Mouse (Mus musculus) brain, embryonic 14.5 days (tissue): ENCODE measurements around the gene Tmeff2. TPM values are rescaled to one million over a fixed set of nuclear protein-coding genes. Genes with fewer than 3 reads are reported as not detected.
A peak's percentile ranks its signal among the peaks of the same experiment; 100 is the strongest.

Experiments used
- DNase-seq: peaks from one replicate; pipeline ENCODE4 v3.0.0-alpha.2; 2011; ENCODE audit warnings: low read depth
- CTCF ChIP-seq: fragments of 200-500 bp; IDR thresholded peaks from 2 replicates; pipeline ENCODE4 v1.5.1; 2012; ENCODE audit warnings: inconsistent platforms, mild to moderate bottlenecking, moderate library complexity, borderline replicate concordance; ENCODE audit not compliant: insufficient read depth, insufficient read length; ENCODE audit errors: extremely low read depth
- POLR2A ChIP-seq: fragments of 200-500 bp; IDR thresholded peaks from 2 replicates; pipeline ENCODE4 v1.6.1; 2012; ENCODE audit warnings: mild to moderate bottlenecking, inconsistent platforms, borderline replicate concordance; ENCODE audit not compliant: poor library complexity, insufficient read depth, insufficient read length, severe bottlenecking; ENCODE audit errors: extremely low read depth
- polyA plus RNA-seq: library from polyadenylated mRNA; depleted of rRNA; stranded (reverse); fragments of >200 nt; gene quantifications from 2 replicates; pipeline ENCODE4 v1.2.3, GENCODE M21; 2012

Tmeff2 gene
- polyA plus RNA-seq, 1 experiment: 35.3 TPM

DNA sequence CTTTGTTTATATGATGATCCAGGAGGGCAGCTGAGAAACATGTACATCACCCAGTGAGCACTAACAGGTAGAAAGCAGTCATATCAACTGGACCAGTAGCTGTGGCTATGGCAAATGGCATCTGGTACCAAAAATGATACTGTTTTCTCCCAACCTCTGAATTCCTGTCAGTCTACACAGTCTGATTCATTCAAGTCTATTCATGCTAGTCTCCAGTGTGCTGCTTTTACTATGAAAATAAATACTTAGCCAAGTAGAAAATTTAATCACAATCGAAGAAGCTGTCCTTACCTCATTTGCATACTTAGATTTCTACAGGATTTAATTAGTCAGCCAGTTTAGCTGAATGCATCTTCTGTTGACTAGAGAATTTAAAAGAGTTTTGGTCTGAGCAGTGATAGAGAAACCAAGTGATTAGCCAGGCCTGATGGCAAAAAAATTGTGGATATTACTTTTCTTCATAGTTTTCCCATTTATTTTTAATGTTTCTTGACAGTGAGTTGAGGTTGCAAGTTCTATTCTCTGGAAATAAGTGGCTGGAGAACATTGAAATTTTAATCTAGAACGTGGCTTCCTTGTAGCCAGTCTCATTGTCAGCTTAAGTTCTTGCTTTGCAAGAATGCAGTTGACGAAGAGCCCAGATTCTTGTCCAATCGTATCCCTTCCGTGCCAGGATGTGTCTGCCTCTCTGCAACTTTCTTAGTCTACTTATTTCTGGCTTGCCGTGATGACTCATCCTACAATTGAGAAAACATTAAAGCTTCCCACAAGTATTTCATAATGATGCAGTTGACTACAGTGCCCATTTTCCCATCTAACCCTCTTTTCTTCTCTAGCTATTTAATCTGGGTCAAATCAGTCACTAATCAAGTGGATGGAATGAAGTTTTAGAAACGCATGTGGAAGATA is 39.9 kb downstream of the Tmeff2 start:
- peak; percentile 51 for DNase-seq
- no peak for TF ChIP-seq POLR2A
- no peak for TF ChIP-seq CTCF

DNA sequence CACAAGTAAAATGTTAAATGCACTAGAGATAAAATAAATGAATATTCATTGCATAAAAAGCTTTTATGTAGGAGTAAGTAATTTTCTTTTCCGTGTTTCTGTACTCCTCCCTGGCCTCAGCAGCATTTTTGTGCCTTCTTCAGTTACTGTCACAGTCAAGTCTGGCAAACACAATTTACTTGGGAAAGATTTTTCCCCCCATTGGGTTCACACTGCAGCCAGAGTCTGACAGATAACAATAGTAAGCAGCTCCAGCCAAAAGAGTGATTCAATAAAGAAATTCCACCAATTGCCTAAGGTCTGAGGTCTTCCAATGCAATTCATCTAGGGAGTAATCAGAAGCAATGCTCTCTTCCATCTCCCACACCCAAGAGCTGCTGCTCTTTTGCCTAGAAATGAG is 48.1 kb downstream of the Tmeff2 start:
- TF ChIP-seq POLR2A: no peak
- TF ChIP-seq CTCF: no peak
- no peak for DNase-seq

DNA sequence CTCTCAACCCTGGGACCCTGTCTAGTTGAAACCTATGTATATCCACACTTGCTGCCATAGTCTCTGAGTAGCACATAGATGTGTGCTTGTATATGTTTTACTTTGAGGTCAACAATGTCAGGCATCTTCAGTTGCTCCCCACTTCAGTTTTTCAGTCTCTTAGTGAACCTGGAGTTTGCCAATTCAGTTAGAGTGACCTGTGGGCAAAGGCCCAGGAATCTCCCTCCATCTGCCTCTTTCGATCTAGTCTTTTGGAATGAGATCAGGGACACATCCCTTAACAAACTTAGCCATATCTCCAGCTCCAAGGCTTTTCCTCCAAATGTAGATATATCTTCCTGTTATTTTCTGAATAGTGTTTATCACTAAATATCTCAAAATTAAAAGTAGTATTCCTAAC is 58.4 kb downstream of the Tmeff2 start:
- DNase-seq: no peak
- TF ChIP-seq POLR2A (no peak), CTCF (no peak)

DNA sequence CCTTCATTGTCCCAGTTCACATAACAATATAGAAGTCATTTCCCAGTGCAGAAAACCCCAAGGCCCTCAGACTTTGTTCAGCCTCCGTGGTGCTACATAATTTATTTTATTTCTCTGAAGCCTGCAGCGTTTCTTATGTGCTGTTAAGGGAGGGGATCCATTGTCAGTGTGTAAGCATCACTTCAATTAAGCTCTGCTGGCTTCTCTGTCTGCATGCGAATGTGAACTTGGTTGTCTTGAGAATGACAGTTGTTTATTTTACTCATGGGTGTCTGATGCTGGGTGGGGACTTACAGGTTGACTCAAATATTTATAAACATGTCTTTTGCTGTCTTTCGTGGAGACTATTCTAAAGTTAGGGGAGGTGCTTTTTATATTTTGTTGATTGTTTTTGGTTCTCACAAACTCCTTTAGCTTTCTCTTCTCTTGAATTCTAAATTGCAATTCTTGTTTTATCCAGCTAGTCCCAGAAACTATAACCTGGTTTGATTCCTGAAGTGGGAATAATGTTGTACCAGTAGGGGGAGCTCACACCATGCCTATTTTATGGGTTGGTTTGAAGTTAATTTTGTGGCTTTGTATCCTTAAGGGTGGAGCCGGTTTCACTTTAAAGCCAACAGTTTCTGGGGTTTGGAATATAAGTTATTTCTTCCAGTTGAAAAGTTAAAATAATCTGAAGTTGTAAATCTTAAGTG is 61.7 kb downstream of the Tmeff2 start:
- peak; percentile 52; the same call in 1 of the 2 replicates for TF ChIP-seq CTCF
- TF ChIP-seq POLR2A: no peak
- peak; percentile 88 for DNase-seq

- DNase-seq: no peak
- no peak for TF ChIP-seq CTCF
- TF ChIP-seq POLR2A: no peak
These were observed 62.2 kb downstream of the Tmeff2 start for GRCm38 (mm10) chr1:50962649-50963000.

DNA sequence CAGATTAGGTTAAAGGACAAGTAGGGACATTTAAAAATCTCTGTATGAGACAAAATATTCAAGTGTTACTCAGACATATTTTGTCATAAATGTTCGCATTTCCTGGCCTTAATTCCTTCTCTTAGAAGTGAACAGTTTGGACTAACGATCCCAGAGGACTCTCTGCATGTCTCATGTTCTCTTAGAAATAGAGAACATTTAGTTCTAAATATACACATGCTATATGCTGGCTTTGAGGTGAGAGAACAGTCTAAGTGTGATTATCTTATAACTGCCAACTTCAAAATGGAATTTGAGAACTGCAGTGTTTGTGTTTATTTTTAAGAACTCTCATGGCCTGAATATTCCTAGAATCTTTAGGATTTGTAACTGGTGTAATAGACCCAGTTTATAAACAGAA is 69.2 kb downstream of the Tmeff2 start:
- no peak for DNase-seq
- TF ChIP-seq POLR2A: no peak

- no peak for DNase-seq
- no peak for TF ChIP-seq CTCF
- TF ChIP-seq POLR2A: no peak
These were observed 70.4 kb downstream of the Tmeff2 start for GRCm38 (mm10) chr1:50970853-50971252.

DNA sequence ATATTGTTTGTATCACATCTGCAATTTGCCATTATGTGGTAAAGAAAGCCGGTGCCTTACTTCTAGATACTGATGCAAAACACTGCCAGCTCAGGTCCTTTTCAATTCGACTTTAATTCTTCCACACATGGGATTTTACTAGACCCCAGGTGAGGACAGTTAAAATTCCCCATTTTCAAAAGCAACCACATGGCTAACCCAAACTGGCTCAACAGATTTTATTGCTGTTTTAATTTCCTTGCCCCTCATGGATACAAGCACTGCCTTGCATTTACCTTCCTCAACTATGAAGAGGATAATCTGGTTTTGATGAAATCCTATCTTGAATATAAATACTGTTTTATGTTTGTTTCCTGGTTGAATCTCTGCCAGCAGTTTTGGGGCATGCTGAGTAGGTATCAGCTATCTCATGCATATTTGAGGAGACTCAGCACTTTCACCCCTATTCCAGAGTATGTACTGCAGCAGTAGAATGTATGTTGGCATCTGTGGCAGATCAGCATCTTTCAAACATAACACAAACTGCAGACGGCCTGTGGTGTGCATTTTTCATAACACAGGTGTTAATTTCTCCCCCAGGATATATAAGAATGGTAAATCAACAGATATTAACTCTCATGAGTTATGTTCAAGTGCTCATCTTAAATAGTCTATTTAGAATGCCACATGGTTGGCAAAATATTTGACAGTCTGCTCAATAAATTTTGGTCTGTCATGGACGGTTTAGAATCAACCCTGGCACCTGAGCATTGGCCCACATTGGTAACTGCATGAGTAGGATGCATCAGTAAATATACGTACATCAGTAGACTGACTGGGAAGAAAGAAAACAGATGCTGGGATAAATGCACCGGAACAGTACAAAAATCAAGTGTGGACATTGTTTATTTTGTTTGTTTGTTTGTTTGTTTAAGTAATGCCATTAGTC is 72.3 kb downstream of the Tmeff2 start:
- TF ChIP-seq CTCF: no peak
- no peak for TF ChIP-seq POLR2A
- DNase-seq: no peak

DNA sequence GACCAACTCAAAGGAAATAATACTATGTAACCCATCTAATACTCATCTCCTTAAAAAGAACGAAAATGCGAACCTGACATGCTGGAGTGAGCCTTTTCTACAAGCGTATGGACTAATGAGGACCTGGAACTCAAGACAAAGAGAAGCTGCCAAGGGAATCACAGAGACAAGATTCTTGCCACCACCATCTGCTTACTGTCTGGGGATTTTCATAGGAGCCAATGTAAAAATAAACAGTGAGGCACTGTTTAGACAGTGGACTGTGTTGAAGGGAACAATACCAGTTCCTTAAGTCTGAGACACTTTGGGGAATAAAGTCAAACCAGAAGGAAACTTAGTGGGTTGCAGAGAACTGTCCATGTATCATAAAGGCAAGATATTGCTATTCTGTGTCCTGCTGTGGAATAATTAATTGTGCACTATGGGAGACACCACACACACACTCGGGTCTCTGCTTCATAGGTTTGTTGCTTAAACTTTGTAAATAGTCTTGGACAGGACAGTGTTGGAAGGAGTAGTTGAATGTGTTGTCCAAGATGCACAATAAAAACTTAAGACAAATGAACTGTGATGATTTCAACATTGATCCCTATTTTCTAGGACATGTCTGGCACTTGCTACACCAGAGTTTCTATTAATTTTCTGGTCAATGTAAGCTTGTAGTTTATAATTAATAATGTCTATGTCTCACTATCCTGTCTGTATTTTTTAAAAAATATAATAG is 79.1 kb downstream of the Tmeff2 start:
- no peak for TF ChIP-seq POLR2A
- no peak for TF ChIP-seq CTCF
- peak; percentile 47 for DNase-seq

DNA sequence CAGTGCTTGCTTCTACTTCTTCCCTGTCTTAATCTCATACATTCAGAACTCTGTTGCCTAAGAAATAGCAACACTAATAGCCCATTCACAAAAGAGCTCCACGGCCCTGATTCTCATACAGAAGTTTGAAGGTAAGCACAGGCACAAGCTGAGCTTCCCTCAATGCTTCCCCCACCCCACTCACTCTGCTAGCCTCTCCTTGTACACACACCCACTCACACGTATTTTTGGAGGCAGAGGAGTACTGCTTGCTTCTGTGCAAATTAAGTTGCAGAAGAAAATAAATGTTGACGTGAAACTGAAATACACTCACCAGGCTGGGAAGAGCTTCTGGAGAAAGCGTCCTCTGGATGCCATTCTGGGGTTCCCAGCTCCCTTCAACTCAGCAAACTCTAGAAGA is 80.1 kb downstream of the Tmeff2 start:
- no peak for DNase-seq
- no peak for TF ChIP-seq CTCF
- no peak for TF ChIP-seq POLR2A
